Mouse (Mus musculus) telencephalon, adult 2 months (tissue): Measurements from ENCODE around the gene Prss35.

Experiments used
- DNase-seq: peaks from one replicate; pipeline ENCODE4 v3.0.0-alpha.2; 2011; ENCODE audit warnings: low read depth, low spot score

Prss35 gene

DNA sequence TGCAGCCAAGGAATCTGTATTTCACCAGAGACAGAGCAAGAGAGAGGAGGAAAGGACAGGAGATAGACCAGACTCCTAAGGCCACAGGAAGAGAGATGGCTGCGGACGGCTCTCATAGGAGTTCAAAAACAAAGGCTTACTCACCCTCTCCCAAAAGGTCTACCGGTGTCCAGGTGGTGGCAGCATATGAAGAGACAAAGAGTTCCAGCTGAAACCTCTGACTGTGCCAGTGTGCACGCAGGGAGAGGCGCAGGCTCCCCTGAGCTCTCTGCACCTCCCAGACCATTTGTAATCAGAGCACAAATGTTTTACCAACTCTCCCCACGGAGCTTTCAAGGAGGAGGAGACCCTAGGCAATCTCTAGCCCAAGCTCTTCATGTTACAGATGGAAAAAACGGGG, 55.2 kb downstream of the Prss35 start:
- DNase-seq, result no peak

DNA sequence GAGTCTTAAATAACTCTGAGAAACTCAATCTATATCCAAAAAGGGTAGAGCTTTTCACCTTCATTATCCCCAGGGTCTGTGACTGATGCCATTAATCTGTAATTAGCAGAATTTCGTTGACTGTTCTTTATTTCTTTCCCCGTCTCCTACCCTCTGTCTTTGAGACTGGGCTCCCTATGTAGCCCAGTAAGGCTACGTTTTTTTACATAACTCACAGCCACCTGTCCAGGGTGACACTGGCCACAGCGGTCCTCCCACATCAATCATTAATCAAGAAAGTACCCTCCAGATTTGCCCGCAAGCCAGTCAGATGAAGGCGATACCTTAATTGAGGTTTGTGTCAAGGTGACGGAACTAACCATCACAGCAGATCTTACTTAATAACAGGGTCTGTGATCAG, 55.6 kb downstream of the Prss35 start:
- DNase-seq, result no peak

DNA sequence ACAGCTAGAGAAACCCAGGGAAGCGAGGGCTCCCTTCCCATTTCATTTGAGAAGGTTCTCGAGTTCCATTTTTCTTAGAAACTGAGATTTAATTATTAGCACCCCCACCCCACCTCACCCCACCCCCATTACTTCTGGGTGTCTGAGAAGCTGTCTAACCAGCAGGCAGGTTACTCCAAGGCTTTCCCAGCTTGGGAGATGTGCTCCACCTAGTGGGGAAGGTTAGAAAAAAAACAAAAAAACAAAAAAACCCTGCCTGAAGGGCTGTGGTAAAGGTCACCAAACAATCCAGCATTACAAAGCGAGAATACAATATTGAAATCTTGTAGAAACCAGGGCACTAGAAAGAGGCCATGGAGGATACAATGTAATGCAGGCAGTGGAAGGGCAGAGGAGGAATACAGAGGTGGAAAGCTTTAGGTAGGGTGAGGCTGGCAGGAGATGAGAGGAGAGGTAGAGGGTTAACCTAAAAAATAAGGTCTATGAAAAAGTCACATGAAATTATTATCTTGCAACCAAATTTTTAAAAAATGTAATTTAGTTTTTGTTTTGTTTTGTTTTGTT, 57.2 kb downstream of the Prss35 start:
- no peak for DNase-seq
